Mouse (Mus musculus) liver, embryonic 12.5 days (tissue): Measurements from ENCODE around the gene Tubgcp2. TPM values are rescaled to one million over a fixed set of nuclear protein-coding genes. Genes with fewer than 3 reads are reported as not detected.

ENCODE experiments used
- ATAC-seq: fragments of 200-750 bp; cut with Nextera tagmentation; 2 replicates; pipeline ENCODE4 v1.8.0; 2017; ENCODE audit warnings: moderate number of reproducible peaks, mild to moderate bottlenecking, moderate library complexity
- H3K27ac ChIP-seq: fragments of 300-500 bp; sonication (generic); 2 replicates; pipeline ENCODE4 v1.5.1; 2016; ENCODE audit warnings: mild to moderate bottlenecking
- H3K27me3 ChIP-seq: fragments of 300-500 bp; sonication (generic); replicated peaks from 2 replicates; pipeline ENCODE4 v1.6.1; 2016; ENCODE audit warnings: mild to moderate bottlenecking, moderate library complexity
- H3K36me3 ChIP-seq: fragments of 300-500 bp; sonication (generic); 2 replicates; pipeline ENCODE4 v1.6.1; 2016; ENCODE audit warnings: mild to moderate bottlenecking, moderate library complexity
- H3K4me1 ChIP-seq: fragments of 300-500 bp; sonication (generic); 2 replicates; pipeline ENCODE4 v1.6.1; 2016
- H3K4me2 ChIP-seq: fragments of 300-500 bp; sonication (generic); 2 replicates; pipeline ENCODE4 v1.6.1; 2016; ENCODE audit warnings: mild to moderate bottlenecking, moderate library complexity
- H3K4me3 ChIP-seq: fragments of 300-500 bp; sonication (generic); 2 replicates; pipeline ENCODE4 v1.5.1; 2016; ENCODE audit warnings: mild to moderate bottlenecking, moderate library complexity
- H3K9ac ChIP-seq: fragments of 300-500 bp; sonication (generic); 2 replicates; pipeline ENCODE4 v1.6.1; 2016; ENCODE audit warnings: mild to moderate bottlenecking, moderate library complexity
- H3K9me3 ChIP-seq: fragments of 300-500 bp; sonication (generic); replicated peaks from 2 replicates; pipeline ENCODE4 v1.6.1; 2016; ENCODE audit warnings: mild to moderate bottlenecking, moderate library complexity
- WGBS: fragments of 180-500 bp; shearing (Covaris S2); methylation state at CpG from one replicate; pipeline ENCODE4 v1.1.7; 2016; ENCODE audit not compliant: insufficient replicate concordance; 5-methylcytosine and 5-hydroxymethylcytosine counted together
- polyA plus RNA-seq: library from polyadenylated mRNA; unstranded; fragments of >200 nt; fragmentation: Nextera tagmentation; extraction: Ambion mirVana; gene quantifications from 2 replicates; pipeline ENCODE4 v1.2.1, GENCODE M21; 2016

Tubgcp2 gene
- polyA plus RNA-seq, 1 experiment from 2014 or later, result 38.3 TPM

DNA sequence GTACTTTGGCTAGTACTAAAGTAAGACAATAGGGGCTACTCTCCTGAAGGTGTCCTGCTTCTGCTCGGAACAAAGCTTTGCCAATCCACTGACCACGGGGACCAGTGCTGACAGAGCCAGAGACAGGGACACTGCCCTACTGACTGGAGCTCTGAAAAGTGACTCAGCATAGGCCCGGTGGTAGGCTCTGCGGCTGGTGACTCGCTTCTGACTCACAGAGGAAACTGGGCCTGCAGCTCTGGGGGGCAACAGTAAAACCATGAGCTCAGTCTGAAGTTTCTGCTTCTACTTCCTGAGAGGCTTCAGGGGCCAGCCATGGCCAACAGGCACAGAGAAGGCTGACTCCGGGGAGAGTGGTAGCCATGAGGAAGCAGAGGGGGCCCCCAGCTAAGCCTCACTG lies 65.0 kb downstream of the Tubgcp2 start:
- Histone ChIP-seq H3K9me3 (no peaks in the 10 kb centered on the region), H3K4me3 (no peak overlapping the region), H3K36me3 (no peaks in the 10 kb centered on the region), H3K4me1 (no peaks in the 10 kb centered on the region), H3K9ac (no peak overlapping the region), H3K27ac (no peak overlapping the region), H3K4me2 (no peak overlapping the region), H3K27me3 (peaks cover 23% of the 10 kb centered on the region)
- peak; percentile 35; the same call in 1 of the 2 replicates for ATAC-seq
- WGBS, result 25% methylated on average over 6 of the region's 6 CpGs

DNA sequence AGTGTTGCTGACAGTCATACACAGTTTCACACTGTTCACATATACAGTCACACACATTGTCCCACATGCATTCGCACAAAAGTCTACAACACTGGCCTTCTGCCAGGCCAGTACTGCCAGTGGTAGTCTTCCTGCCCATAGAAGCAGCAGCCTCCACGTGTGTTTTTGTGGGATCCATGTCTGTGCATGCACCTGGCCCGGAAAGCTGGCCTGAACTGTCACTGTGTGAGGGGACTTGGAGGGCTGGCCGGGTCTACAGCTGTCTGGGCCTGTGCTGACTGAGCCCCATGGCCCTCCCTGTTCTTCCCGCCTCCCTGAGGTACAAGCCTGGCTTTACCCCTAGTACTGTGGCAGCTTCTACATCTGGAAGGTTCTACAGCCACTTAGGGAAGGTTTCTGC lies 65.5 kb downstream of the Tubgcp2 start:
- WGBS, result 67% methylated on average over 5 of the region's 5 CpGs
- Histone ChIP-seq H3K27ac (no peak overlapping the region), H3K4me1 (no peaks in the 10 kb centered on the region), H3K4me3 (no peak overlapping the region), H3K9me3 (no peaks in the 10 kb centered on the region), H3K27me3 (peaks cover 23% of the 10 kb centered on the region), H3K9ac (no peak overlapping the region), H3K4me2 (no peak overlapping the region), H3K36me3 (no peaks in the 10 kb centered on the region)
- peak; percentile 22; the same call in 1 of the 2 replicates for ATAC-seq

GRCm38 (mm10) chr7:139970216-139970919 lies 66.1 kb downstream of the Tubgcp2 start:
- no peaks in the 10 kb centered on the region for H3K4me1 ChIP-seq
- H3K9me3 ChIP-seq, result no peaks in the 10 kb centered on the region
- no peaks in the 10 kb centered on the region for H3K36me3 ChIP-seq
- 70% methylated on average over 10 of the region's 10 CpGs for WGBS
- no peak overlapping the region for H3K9ac ChIP-seq
- H3K4me3 ChIP-seq, result no peak overlapping the region
- H3K4me2 ChIP-seq, result no peak overlapping the region
- ATAC-seq, result no peak
- H3K27me3 ChIP-seq, result peaks cover 23% of the 10 kb centered on the region
- H3K27ac ChIP-seq, result no peak overlapping the region

- 44% methylated on average over 10 of the region's 10 CpGs for WGBS
- no peak for ATAC-seq
- Histone ChIP-seq H3K27ac (no peak overlapping the region), H3K4me1 (no peaks in the 10 kb centered on the region), H3K27me3 (peaks cover 20% of the 10 kb centered on the region), H3K36me3 (no peaks in the 10 kb centered on the region), H3K4me2 (no peak overlapping the region), H3K9me3 (no peaks in the 10 kb centered on the region), H3K9ac (no peak overlapping the region), H3K4me3 (no peak overlapping the region)
These were observed 66.9 kb downstream of the Tubgcp2 start for GRCm38 (mm10) chr7:139969348-139970130.

DNA sequence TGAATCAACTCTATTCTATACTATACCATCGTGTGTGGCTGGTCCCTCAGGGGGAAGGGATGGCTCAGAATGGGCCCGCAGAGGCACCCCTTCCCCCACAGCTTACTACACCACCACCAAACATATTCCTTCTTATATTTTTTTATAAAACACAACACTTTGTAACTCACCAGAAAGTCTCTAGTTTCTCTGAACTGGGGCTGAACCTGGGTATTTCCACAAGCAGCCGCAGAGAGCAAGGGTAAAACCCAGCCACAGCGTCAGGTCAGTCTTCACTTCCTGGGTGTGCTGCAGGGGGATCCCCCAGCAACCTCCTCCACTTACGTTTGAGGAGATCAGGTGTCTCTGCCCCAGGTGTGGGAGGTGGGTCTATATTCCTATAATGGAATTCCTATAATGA lies 68.0 kb downstream of the Tubgcp2 start:
- no peak overlapping the region for H3K9ac ChIP-seq
- no peak for ATAC-seq
- no peaks in the 10 kb centered on the region for H3K36me3 ChIP-seq
- no peaks in the 10 kb centered on the region for H3K9me3 ChIP-seq
- H3K4me3 ChIP-seq, result no peak overlapping the region
- H3K4me1 ChIP-seq, result no peaks in the 10 kb centered on the region
- no peak overlapping the region for H3K4me2 ChIP-seq
- 49% methylated on average over 5 of the region's 5 CpGs for WGBS
- no peak overlapping the region for H3K27ac ChIP-seq
- peaks cover 20% of the 10 kb centered on the region for H3K27me3 ChIP-seq

DNA sequence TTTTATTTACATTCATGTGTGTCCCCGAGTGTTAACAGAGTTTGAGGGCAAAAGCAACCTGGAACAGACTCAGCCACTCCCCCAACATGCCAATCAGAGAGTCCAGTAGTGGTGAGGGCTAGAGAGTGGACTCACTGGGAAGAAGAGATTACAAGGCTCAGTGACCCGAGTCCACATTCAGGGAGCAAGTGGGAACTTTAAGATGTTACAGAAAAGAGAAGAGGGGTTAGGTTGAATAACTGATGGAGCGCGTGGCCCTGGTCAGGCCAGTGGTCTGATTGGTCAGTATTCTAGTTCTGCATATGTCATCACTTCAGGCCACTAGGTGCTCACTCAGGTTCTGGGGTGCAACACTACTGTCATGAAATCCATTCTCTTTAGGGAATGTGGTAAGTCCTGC lies 69.3 kb downstream of the Tubgcp2 start:
- no peak overlapping the region for H3K4me2 ChIP-seq
- no peak overlapping the region for H3K4me3 ChIP-seq
- no peak overlapping the region for H3K9ac ChIP-seq
- H3K27me3 ChIP-seq, result peaks cover 20% of the 10 kb centered on the region
- no peaks in the 10 kb centered on the region for H3K9me3 ChIP-seq
- H3K27ac ChIP-seq, result no peak overlapping the region
- WGBS, result 27% methylated on average over 4 of the region's 4 CpGs
- H3K4me1 ChIP-seq, result no peaks in the 10 kb centered on the region
- H3K36me3 ChIP-seq, result no peaks in the 10 kb centered on the region
- ATAC-seq, result no peak

DNA sequence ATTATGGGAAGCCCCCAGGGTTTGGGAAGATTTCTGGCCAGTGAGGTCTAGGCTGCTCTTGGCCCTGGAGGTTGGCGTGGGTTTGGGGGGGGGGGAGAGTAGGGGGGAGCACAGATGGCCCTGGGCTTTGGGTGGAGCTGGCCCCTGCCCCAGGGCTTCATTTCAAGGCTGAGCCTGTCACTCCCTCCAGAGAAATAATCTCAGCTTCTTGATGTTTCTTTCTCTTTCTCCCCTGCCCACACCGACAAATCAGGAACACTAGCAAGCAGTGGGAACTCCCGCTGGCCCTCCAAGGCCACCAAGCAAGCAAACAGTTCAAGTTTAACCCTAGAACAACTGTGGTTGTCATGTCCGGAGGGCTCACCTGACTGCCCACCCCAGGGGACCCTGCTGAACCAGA lies 72.7 kb downstream of the Tubgcp2 start:
- no peak for ATAC-seq
- Histone ChIP-seq H3K27ac (no peak overlapping the region), H3K36me3 (no peaks in the 10 kb centered on the region), H3K9me3 (no peaks in the 10 kb centered on the region), H3K4me1 (no peaks in the 10 kb centered on the region), H3K4me3 (no peak overlapping the region), H3K9ac (no peak overlapping the region), H3K27me3 (peaks cover 28% of the 10 kb centered on the region), H3K4me2 (no peak overlapping the region)
- WGBS, result 51% methylated on average over 4 of the region's 4 CpGs

DNA sequence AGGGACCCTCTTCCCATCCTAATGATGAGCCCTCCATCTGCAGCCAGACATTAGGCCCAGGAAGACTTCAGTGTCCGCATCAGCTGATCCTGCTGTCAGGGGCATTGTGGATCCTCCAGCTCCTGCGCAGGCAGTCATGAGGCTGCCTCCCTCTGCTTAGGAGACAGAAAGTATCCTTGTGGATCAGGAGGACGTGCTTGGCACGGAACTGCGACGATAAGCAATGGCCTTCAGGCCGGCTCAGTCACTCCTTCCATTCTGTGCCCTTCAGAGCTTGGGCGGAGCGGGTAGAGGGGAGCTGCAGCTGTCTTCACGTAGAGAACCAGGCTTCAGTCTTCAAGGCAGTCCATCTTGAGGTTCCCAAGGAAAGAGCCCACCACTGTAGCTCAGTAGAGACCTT lies 75.3 kb downstream of the Tubgcp2 start:
- WGBS, result 76% methylated on average over 10 of the region's 10 CpGs
- H3K27me3 ChIP-seq, result peaks cover 37% of the 10 kb centered on the region

DNA sequence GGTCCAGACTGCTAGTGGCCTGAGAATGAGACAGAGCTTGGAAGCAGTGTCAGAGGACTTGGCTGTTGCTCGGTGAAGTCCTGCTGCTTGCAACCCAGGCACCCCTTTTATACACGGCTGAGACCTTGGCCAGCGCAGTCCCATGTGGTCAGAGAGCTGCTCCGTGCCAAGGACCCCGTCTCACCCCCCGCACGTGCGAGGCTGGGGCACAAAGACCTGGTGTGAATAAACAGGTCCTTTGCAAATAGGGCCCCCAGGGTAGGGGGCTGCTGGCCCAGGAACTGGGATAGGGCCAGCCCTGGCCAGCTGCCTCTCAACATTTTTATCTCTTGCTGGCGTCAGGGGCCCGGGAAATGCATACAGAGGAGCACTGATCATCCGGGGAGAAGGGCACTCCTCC lies 78.5 kb downstream of the Tubgcp2 start:
- 30% methylated on average over 11 of the region's 11 CpGs for WGBS
- H3K4me2 ChIP-seq, result no peak overlapping the region
- H3K4me1 ChIP-seq, result peaks cover 19% of the 10 kb centered on the region
- no peaks in the 10 kb centered on the region for H3K36me3 ChIP-seq
- no peak overlapping the region for H3K27ac ChIP-seq
- H3K4me3 ChIP-seq, result no peak overlapping the region
- H3K9ac ChIP-seq, result no peak overlapping the region
- peaks cover 39% of the 10 kb centered on the region for H3K27me3 ChIP-seq
- ATAC-seq, result no peak
- no peaks in the 10 kb centered on the region for H3K9me3 ChIP-seq

More for the DNA sequence above, 75.3 kb downstream of the Tubgcp2 start:
- Histone ChIP-seq H3K9me3 (no peaks in the 10 kb centered on the region), H3K4me1 (peaks cover 8% of the 10 kb centered on the region), H3K27ac (no peak overlapping the region), H3K9ac (no peak overlapping the region), H3K36me3 (no peaks in the 10 kb centered on the region), H3K4me3 (no peak overlapping the region), H3K4me2 (no peak overlapping the region)
- ATAC-seq, result no peak

GRCm38 (mm10) chr7:139957437-139957836 lies 79.0 kb downstream of the Tubgcp2 start:
- no peak overlapping the region for H3K9ac ChIP-seq
- no peaks in the 10 kb centered on the region for H3K36me3 ChIP-seq
- H3K4me3 ChIP-seq, result no peak overlapping the region
- 18% methylated on average over 11 of the region's 11 CpGs for WGBS
- no peak overlapping the region for H3K4me2 ChIP-seq
- H3K4me1 ChIP-seq, result peaks cover 19% of the 10 kb centered on the region
- no peak overlapping the region for H3K27ac ChIP-seq
- H3K9me3 ChIP-seq, result no peaks in the 10 kb centered on the region
- peaks cover 39% of the 10 kb centered on the region for H3K27me3 ChIP-seq
- no peak for ATAC-seq

GRCm38 (mm10) chr7:139956658-139957057 lies 79.8 kb downstream of the Tubgcp2 start:
- no peak overlapping the region for H3K4me3 ChIP-seq
- no peak overlapping the region for H3K9ac ChIP-seq
- ATAC-seq, result no peak
- WGBS, result 62% methylated on average over 3 of the region's 3 CpGs
- no peak overlapping the region for H3K27ac ChIP-seq
- H3K4me2 ChIP-seq, result no peak overlapping the region
- H3K4me1 ChIP-seq, result peaks cover 21% of the 10 kb centered on the region
- H3K9me3 ChIP-seq, result no peaks in the 10 kb centered on the region
- peaks cover 39% of the 10 kb centered on the region for H3K27me3 ChIP-seq
- H3K36me3 ChIP-seq, result no peaks in the 10 kb centered on the region

DNA sequence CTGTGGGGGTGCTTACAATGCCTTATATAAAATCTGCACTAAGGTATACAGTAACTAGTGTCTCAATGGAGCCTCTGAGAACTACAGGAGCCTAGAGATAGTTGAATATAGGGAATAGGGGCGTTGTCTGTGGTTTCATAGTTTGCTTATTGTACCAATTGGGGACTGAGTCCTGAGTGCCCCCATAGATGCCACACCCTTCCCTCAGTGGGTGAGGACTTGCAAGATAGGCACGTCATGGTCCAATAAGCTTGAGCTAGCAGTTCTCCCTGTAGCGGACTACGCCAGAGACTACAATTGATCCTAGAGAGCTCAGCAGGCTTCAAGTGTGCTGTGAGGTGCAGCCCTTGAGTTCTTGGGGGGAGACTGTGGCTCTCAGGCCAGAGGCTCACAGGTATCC lies 81.0 kb downstream of the Tubgcp2 start:
- Histone ChIP-seq H3K27ac (no peak overlapping the region), H3K4me2 (no peak overlapping the region), H3K4me3 (no peak overlapping the region), H3K4me1 (peaks cover 32% of the 10 kb centered on the region), H3K27me3 (peaks cover 32% of the 10 kb centered on the region), H3K36me3 (no peaks in the 10 kb centered on the region), H3K9ac (no peak overlapping the region), H3K9me3 (no peaks in the 10 kb centered on the region)
- WGBS, result 55% methylated on average over 4 of the region's 4 CpGs
- peak; percentile 66 for ATAC-seq
